ENCODE assay signal across 15 mouse cellular contexts in the genomic region with DNA sequence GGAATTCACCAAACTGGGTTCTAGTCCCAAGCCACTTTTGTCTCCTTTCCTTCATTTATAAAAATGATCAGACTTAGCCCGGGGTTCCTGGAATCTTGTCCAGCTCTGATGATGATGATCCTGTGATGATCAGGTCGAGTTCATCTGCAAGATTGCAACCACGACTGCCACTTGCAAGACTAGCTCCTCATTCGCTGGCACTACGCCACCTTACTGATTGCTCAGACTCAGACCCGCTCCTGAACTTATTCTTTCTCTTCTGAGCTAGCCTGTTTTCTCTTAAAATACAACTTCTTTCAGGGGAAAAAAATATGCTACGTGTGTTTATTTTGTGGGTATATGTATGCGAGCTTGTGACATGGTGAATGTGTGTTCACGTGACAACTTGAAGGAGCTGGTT. TPM values are rescaled to one million over a fixed set of nuclear protein-coding genes. Genes with fewer than 3 reads are reported as not detected.
A peak's percentile ranks its signal among the peaks of the same experiment; 100 is the strongest.
DNase-seq lines count a peak whose midpoint lies in the region; ATAC-seq lines count a peak whose summit lies in the region.
"Had no signal": no experiment of that assay in that cellular context is flagged by ENCODE, and none has a peak within 500 bp of the region (broad histone marks: within the 10 kb centered on the region; RNA-seq: fewer than 3 reads in every experiment).

No protein-coding gene starts in this region.

- H3K27ac ChIP-seq in forebrain, embryonic 14.5 days (ENCODE audit: low read depth, low read length): no peak overlapping the region
- no peak overlapping the region for H3K27ac ChIP-seq in forebrain, embryonic 12.5 days
- H3K27ac ChIP-seq in embryonic facial prominence, embryonic 13.5 days: peak overlapping the region; percentile 98
- H3K27ac ChIP-seq: heart, adult 2 months; heart, embryonic 15.5 days; limb, embryonic 13.5 days; liver, embryonic 15.5 days; macrophage had no signal

- H3K4me3 ChIP-seq in forebrain, embryonic 14.5 days (ENCODE audit: low read depth, low read length): no peak overlapping the region
- no peak overlapping the region for H3K4me3 ChIP-seq in forebrain, embryonic 12.5 days (replicated peaks)
- H3K4me3 ChIP-seq in embryonic facial prominence, embryonic 13.5 days: no peak overlapping the region
- H3K4me3 ChIP-seq: heart, adult 2 months; heart, embryonic 15.5 days; limb, embryonic 13.5 days; liver, embryonic 15.5 days had no signal

- peaks cover 6% of the 10 kb centered on the region; the same call in 1 of the 2 replicates for H3K4me1 ChIP-seq in forebrain, embryonic 14.5 days (ENCODE audit: control insufficient read depth, insufficient read depth, low read length)
- peaks cover 19% of the 10 kb centered on the region for H3K4me1 ChIP-seq in forebrain, embryonic 12.5 days
- peaks cover 49% of the 10 kb centered on the region for H3K4me1 ChIP-seq in embryonic facial prominence, embryonic 13.5 days

- peaks cover 14% of the 10 kb centered on the region for H3K27me3 ChIP-seq in forebrain, embryonic 14.5 days (replicated peaks; ENCODE audit: control insufficient read depth, insufficient read depth, low read length)
- H3K27me3 ChIP-seq in forebrain, embryonic 12.5 days: peaks cover 28% of the 10 kb centered on the region
- H3K27me3 ChIP-seq in embryonic facial prominence, embryonic 13.5 days: no peaks in the 10 kb centered on the region
- H3K27me3 ChIP-seq: limb, embryonic 13.5 days had no signal

- peak; percentile 16 for DNase-seq in forebrain, embryonic 14.5 days (ENCODE audit: low spot score)
- peak; percentile 47 for DNase-seq in kidney, postnatal 10 days
- no peak for DNase-seq in kidney, adult 11 months
- DNase-seq in 416B (ENCODE audit: low read depth): peak; percentile 4
- DNase-seq in urinary bladder, postnatal 25 days (ENCODE audit: low spot score): no peak
- DNase-seq: cerebellum, adult 11 months; thymus, adult 2 months had no signal

- WGBS in forebrain, embryonic 14.5 days: 80% methylated on average over 9 of the region's 9 CpGs
- WGBS in forebrain, embryonic 12.5 days: 86% methylated on average over 9 of the region's 9 CpGs
- WGBS in embryonic facial prominence, embryonic 13.5 days: 54% methylated on average over 9 of the region's 9 CpGs

- no peak for ATAC-seq in forebrain, embryonic 14.5 days
- no peak for ATAC-seq in forebrain, embryonic 12.5 days (ENCODE audit: low FRiP score)
- no peak for ATAC-seq in embryonic facial prominence, embryonic 13.5 days (ENCODE audit: insufficient number of reproducible peaks, insufficient read depth, low FRiP score, low TSS enrichment, low read depth)
- ATAC-seq: inflammation-experienced regulatory T-cells, adult 6 months had no signal

- no peak overlapping the region for H3K4me2 ChIP-seq in forebrain, embryonic 14.5 days (ENCODE audit: low read length)
- no peak overlapping the region for H3K4me2 ChIP-seq in forebrain, embryonic 12.5 days
- H3K4me2 ChIP-seq in embryonic facial prominence, embryonic 13.5 days: peak overlapping the region; percentile 71
- H3K4me2 ChIP-seq: heart, embryonic 15.5 days; liver, embryonic 15.5 days had no signal

- H3K9me3 ChIP-seq in forebrain, embryonic 14.5 days (replicated peaks; ENCODE audit: control insufficient read depth, low read length): no peaks in the 10 kb centered on the region
- H3K9me3 ChIP-seq in forebrain, embryonic 12.5 days: no peaks in the 10 kb centered on the region
- H3K9me3 ChIP-seq in embryonic facial prominence, embryonic 13.5 days: no peaks in the 10 kb centered on the region
- H3K9me3 ChIP-seq: heart, embryonic 15.5 days; limb, embryonic 13.5 days; liver, embryonic 15.5 days had no signal

- no peaks in the 10 kb centered on the region for H3K36me3 ChIP-seq in forebrain, embryonic 14.5 days (ENCODE audit: control insufficient read depth, insufficient read depth, low read length)
- no peaks in the 10 kb centered on the region for H3K36me3 ChIP-seq in forebrain, embryonic 12.5 days (replicated peaks)
- no peaks in the 10 kb centered on the region for H3K36me3 ChIP-seq in embryonic facial prominence, embryonic 13.5 days
- H3K36me3 ChIP-seq: heart, embryonic 15.5 days; limb, embryonic 13.5 days; liver, embryonic 15.5 days had no signal

- no peak overlapping the region for H3K9ac ChIP-seq in forebrain, embryonic 14.5 days (ENCODE audit: low read length)
- H3K9ac ChIP-seq in forebrain, embryonic 12.5 days: no peak overlapping the region
- H3K9ac ChIP-seq in embryonic facial prominence, embryonic 13.5 days: no peak overlapping the region
- H3K9ac ChIP-seq: heart, embryonic 15.5 days; limb, embryonic 13.5 days; liver, embryonic 15.5 days had no signal

RNA-seq across cellular contexts. Expression of a gene that starts 4.5 kb away (rescaled TPM):
- polyA plus RNA-seq in forebrain, embryonic 14.5 days (2014; fragmentation: Nextera tagmentation; extraction: Ambion mirVana): 0.81 and 1.0 TPM in 2 replicates
- polyA plus RNA-seq in forebrain, embryonic 12.5 days (2016; fragmentation: Nextera tagmentation; extraction: Ambion mirVana): 1.8 and 3.5 TPM in 2 replicates
- polyA plus RNA-seq in embryonic facial prominence, embryonic 13.5 days (2015; fragmentation: Nextera tagmentation; extraction: Ambion mirVana): 33.2 and 39.5 TPM in 2 replicates
- polyA plus RNA-seq: macrophage had no signal

RNA-seq across cellular contexts. Expression of a gene that starts 38.0 kb away (rescaled TPM):
- polyA plus RNA-seq in forebrain, embryonic 14.5 days (2014; fragmentation: Nextera tagmentation; extraction: Ambion mirVana): 13.1 and 14.2 TPM in 2 replicates
- 18.0 and 18.5 TPM in 2 replicates for polyA plus RNA-seq in forebrain, embryonic 12.5 days (2016; fragmentation: Nextera tagmentation; extraction: Ambion mirVana)
- polyA plus RNA-seq in embryonic facial prominence, embryonic 13.5 days (2015; fragmentation: Nextera tagmentation; extraction: Ambion mirVana): 13.7 and 15.6 TPM in 2 replicates

Comparison
In these comparisons a context has a peak if more than half of its experiments do, and no peak if none do; other contexts are left out.
1. DNase-seq: peak in forebrain, embryonic 14.5 days (single experiment), kidney, postnatal 10 days (single experiment) and 416B (single experiment); none in kidney, adult 11 months (single experiment) and urinary bladder, postnatal 25 days (single experiment).